Mouse (Mus musculus): ENCODE results near the gene Ptrh2.

The Ptrh2 gene

GRCm38 (mm10) chr11:86668169-86668568, 15.6 kb upstream of the Ptrh2 start:
- in situ Hi-C loops (cut with MseI, MboI): no loop called here

GRCm38 (mm10) chr11:86671041-86671675, 12.6 kb upstream of the Ptrh2 start:
- in situ Hi-C loops (cut with MseI, MboI): no loop called here

GRCm38 (mm10) chr11:86672772-86673171, 11.0 kb upstream of the Ptrh2 start:
- in situ Hi-C loops (cut with MseI, MboI): no loop called here

GRCm38 (mm10) chr11:86675520-86675919, 8.3 kb upstream of the Ptrh2 start:
- in situ Hi-C loops (cut with MseI, MboI): no loop called here

- in situ Hi-C loops (cut with MseI, MboI): no loop called here
Measured at GRCm38 (mm10) chr11:86678957-86679356, 4.8 kb upstream of the Ptrh2 start.

- in situ Hi-C loops (cut with MseI, MboI): no loop called here
Measured at GRCm38 (mm10) chr11:86680729-86681128, 3.1 kb upstream of the Ptrh2 start.

- in situ Hi-C loops (cut with MseI, MboI): no loop called here
Measured at GRCm38 (mm10) chr11:86681423-86681822, 2.4 kb upstream of the Ptrh2 start.

- in situ Hi-C loops (cut with MseI, MboI): no loop called here
Measured at GRCm38 (mm10) chr11:86682861-86683260, 924 bp upstream of the Ptrh2 start.

GRCm38 (mm10) chr11:86684126-86685012, 584 bp downstream of the Ptrh2 start:
- in situ Hi-C loops (cut with MseI, MboI): no loop called here

GRCm38 (mm10) chr11:86685366-86685765, 1.6 kb downstream of the Ptrh2 start:
- in situ Hi-C loops (cut with MseI, MboI): no loop called here

- in situ Hi-C loops (cut with MseI, MboI): no loop called here
Measured at GRCm38 (mm10) chr11:86690383-86690782, 6.6 kb downstream of the Ptrh2 start.

GRCm38 (mm10) chr11:86691482-86691881, 7.7 kb downstream of the Ptrh2 start:
- in situ Hi-C loops (cut with MseI, MboI): no loop called here

- in situ Hi-C loops (cut with MseI, MboI): no loop called here
Measured at GRCm38 (mm10) chr11:86691956-86692355, 8.2 kb downstream of the Ptrh2 start.

- in situ Hi-C loops (cut with MseI, MboI): no loop called here
Measured at GRCm38 (mm10) chr11:86692546-86692945, 8.8 kb downstream of the Ptrh2 start.

- in situ Hi-C loops (cut with MseI, MboI): no loop called here
Measured at GRCm38 (mm10) chr11:86695461-86695860, 11.7 kb downstream of the Ptrh2 start.

- in situ Hi-C loops (cut with MseI, MboI): no loop called here
Measured at GRCm38 (mm10) chr11:86701151-86701550, 17.4 kb downstream of the Ptrh2 start.

- in situ Hi-C loops (cut with MseI, MboI): no loop called here
Measured at GRCm38 (mm10) chr11:86714606-86715005, 30.8 kb downstream of the Ptrh2 start.

GRCm38 (mm10) chr11:86717306-86718065, 33.7 kb downstream of the Ptrh2 start:
- in situ Hi-C loops (cut with MseI, MboI): no loop called here

GRCm38 (mm10) chr11:86718369-86718768, 34.6 kb downstream of the Ptrh2 start:
- in situ Hi-C loops (cut with MseI, MboI): no loop called here

- in situ Hi-C loops (cut with MseI, MboI): no loop called here
Measured at GRCm38 (mm10) chr11:86719390-86719789, 35.6 kb downstream of the Ptrh2 start.

GRCm38 (mm10) chr11:86724004-86724403, 40.2 kb downstream of the Ptrh2 start:
- in situ Hi-C loops (cut with MseI, MboI): no loop called here

GRCm38 (mm10) chr11:86724982-86725381, 41.2 kb downstream of the Ptrh2 start:
- in situ Hi-C loops (cut with MseI, MboI): no loop called here
